Mouse (Mus musculus) inflammation-experienced regulatory T-cells, adult 6 months (primary cell): ENCODE data around the gene Jmjd1c. TPM values are rescaled to one million over a fixed set of nuclear protein-coding genes. Genes with fewer than 3 reads are reported as not detected.
A peak's percentile ranks its signal among the peaks of the same experiment; 100 is the strongest.

ENCODE experiments used
- ATAC-seq: one replicate; pipeline ENCODE4 v1.8.0; 2017
- polyA plus RNA-seq, 3 experiments: library from polyadenylated mRNA; unstranded; fragments of 100-300 nt; shearing (Covaris generic); gene quantifications; one replicate each; pipeline ENCODE4 v1.2.1; 2017

Gene Jmjd1c
- polyA plus RNA-seq, 3 experiments from 2014 or later = 34.3 to 58.3 (median 45.7) TPM

- ATAC-seq = no peak
Observed at GRCm38 (mm10) chr10:67104543-67104942, 8.6 kb downstream of the Jmjd1c start.

GRCm38 (mm10) chr10:67105331-67106217 is 9.6 kb downstream of the Jmjd1c start:
- ATAC-seq = no peak

GRCm38 (mm10) chr10:67106400-67106799 is 10.5 kb downstream of the Jmjd1c start:
- ATAC-seq = no peak

- no peak for ATAC-seq
Observed at GRCm38 (mm10) chr10:67107017-67107761, 11.3 kb downstream of the Jmjd1c start.

GRCm38 (mm10) chr10:67108096-67108495 is 12.2 kb downstream of the Jmjd1c start:
- no peak for ATAC-seq

- ATAC-seq = no peak
Observed at GRCm38 (mm10) chr10:67109635-67110034, 13.7 kb downstream of the Jmjd1c start.

GRCm38 (mm10) chr10:67111044-67111798 is 15.3 kb downstream of the Jmjd1c start:
- no peak for ATAC-seq

- ATAC-seq = peak; percentile 60
Observed at GRCm38 (mm10) chr10:67111799-67112177, 15.9 kb downstream of the Jmjd1c start.

- peak; percentile 22 for ATAC-seq
Observed at GRCm38 (mm10) chr10:67112967-67113366, 17.0 kb downstream of the Jmjd1c start.

- no peak for ATAC-seq
Observed at GRCm38 (mm10) chr10:67113833-67114232, 17.9 kb downstream of the Jmjd1c start.

- no peak for ATAC-seq
Observed at GRCm38 (mm10) chr10:67115115-67115514, 19.2 kb downstream of the Jmjd1c start.

- peak; percentile 9 for ATAC-seq
Observed at GRCm38 (mm10) chr10:67115666-67116091, 19.8 kb downstream of the Jmjd1c start.

- ATAC-seq = no peak
Observed at GRCm38 (mm10) chr10:67116251-67116650, 20.3 kb downstream of the Jmjd1c start.

- peak; percentile 9 for ATAC-seq
Observed at GRCm38 (mm10) chr10:67119291-67119690, 23.4 kb downstream of the Jmjd1c start.

- ATAC-seq = no peak
Observed at GRCm38 (mm10) chr10:67120180-67120579, 24.3 kb downstream of the Jmjd1c start.

GRCm38 (mm10) chr10:67120640-67121039 is 24.7 kb downstream of the Jmjd1c start:
- ATAC-seq = no peak

GRCm38 (mm10) chr10:67123756-67124155 is 27.8 kb downstream of the Jmjd1c start:
- no peak for ATAC-seq

GRCm38 (mm10) chr10:67124156-67124555 is 28.2 kb downstream of the Jmjd1c start:
- ATAC-seq = no peak

GRCm38 (mm10) chr10:67126061-67126858 is 30.3 kb downstream of the Jmjd1c start:
- ATAC-seq = peak; percentile 45

- ATAC-seq = peak; percentile 62
Observed at GRCm38 (mm10) chr10:67126859-67127758, 31.2 kb downstream of the Jmjd1c start.

GRCm38 (mm10) chr10:67129531-67129930 is 33.6 kb downstream of the Jmjd1c start:
- ATAC-seq = no peak
